Mouse (Mus musculus): ENCODE measurements around the gene Dhrs2.

DNA sequence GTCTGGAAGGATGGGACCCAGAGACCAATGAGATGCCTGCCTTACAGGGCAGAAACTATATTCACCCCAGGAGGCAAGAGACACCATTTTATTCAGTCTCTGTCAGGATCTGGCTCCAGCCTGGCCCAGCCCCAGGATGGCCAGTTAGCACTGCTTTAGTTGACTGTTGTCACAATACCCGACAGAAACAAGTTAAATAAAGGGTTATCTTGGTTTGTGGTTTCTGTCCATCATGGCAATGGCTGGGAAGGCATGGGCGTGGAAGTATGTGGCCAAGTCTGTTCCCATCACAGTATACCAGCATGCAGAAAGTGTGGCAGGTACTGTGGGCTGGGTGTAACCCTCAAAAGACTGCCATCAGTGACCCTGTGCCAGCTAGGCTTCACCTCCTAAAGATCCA is 14.9 kb downstream of the Dhrs2 start:
- TF ChIP-seq CTCF (IDR thresholded peaks at IDR 0.05) = no peak
- TF ChIP-seq POLR2A (IDR thresholded peaks at IDR 0.05; ENCODE audit: insufficient read depth, low read depth, low read length) = no peak
- TF ChIP-seq EP300 (IDR thresholded peaks at IDR 0.05; ENCODE audit: insufficient read depth, low read depth, low read length) = no peak
